Mouse (Mus musculus): ENCODE data around the gene Fa2h. TPM values are rescaled to one million over a fixed set of nuclear protein-coding genes. Genes with fewer than 3 reads are reported as not detected.

Gene Fa2h
- polyA plus RNA-seq, 1 experiment from 2014 or later, result 4.3 TPM

DNA sequence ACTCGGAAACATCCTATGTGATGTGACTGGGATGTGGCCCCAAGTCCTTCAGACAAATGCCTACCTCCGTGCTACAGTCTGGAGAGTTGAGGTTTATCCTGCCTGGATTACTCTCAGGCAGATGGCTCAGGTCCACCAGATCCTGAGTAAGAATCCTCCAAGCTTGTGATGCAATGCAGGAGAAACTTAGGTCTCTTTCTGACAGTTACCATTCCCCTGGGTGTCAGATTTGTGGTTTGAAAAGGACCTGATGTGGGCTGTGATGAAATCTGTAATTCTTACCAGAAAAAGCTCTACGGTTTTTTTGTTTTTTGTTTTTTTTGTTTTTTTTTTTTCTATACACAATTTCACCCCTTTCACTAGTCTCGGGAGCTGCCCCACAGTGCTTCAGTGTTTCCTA, 4.0 kb downstream of the Fa2h start:
- H3K27me3 ChIP-seq (replicated peaks), result peaks cover 24% of the 10 kb centered on the region
- no peak overlapping the region for H3K27ac ChIP-seq
- H3K4me2 ChIP-seq, result no peak overlapping the region
- no peak overlapping the region for H3K9ac ChIP-seq
- 73% methylated on average over 4 of the region's 4 CpGs for WGBS
- no peak overlapping the region for H3K4me3 ChIP-seq (replicated peaks)
- H3K9me3 ChIP-seq, result no peaks in the 10 kb centered on the region
- no peak for ATAC-seq (ENCODE audit: insufficient read depth, low FRiP score, low read depth)
- H3K4me1 ChIP-seq, result peaks cover 15% of the 10 kb centered on the region
- H3K36me3 ChIP-seq, result no peaks in the 10 kb centered on the region

DNA sequence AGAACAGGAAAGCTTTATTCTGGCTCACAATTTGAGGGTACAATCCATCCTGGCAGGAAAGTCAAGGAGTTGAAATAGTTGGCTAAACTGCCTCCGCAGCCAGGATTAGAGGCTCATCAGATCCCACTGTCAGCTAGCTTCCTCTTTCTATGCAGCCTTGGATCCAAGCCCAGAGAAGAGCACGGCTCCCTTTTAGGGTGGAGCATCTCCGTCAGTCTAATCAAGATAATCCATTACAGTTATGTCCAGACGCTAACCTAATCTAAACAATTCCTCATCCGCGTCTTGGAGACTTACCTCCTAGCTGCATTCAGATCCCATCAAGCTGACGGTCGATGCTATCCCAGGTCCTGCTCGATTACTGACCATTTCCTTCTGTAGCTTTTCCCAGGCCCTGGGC, 7.7 kb downstream of the Fa2h start:
- ATAC-seq (ENCODE audit: insufficient read depth, low FRiP score, low read depth), result no peak
- Histone ChIP-seq H3K27ac (no peak overlapping the region), H3K4me3 (replicated peaks) (no peak overlapping the region), H3K27me3 (replicated peaks) (0 out of 2 replicates have a peak, but pooled peaks cover 4% of the 10 kb centered on the region), H3K9me3 (no peaks in the 10 kb centered on the region), H3K4me1 (peaks cover 6% of the 10 kb centered on the region; the same call in 1 of the 2 replicates), H3K36me3 (no peaks in the 10 kb centered on the region), H3K9ac (no peak overlapping the region), H3K4me2 (no peak overlapping the region)
- WGBS, result 35% methylated on average over 9 of the region's 9 CpGs

DNA sequence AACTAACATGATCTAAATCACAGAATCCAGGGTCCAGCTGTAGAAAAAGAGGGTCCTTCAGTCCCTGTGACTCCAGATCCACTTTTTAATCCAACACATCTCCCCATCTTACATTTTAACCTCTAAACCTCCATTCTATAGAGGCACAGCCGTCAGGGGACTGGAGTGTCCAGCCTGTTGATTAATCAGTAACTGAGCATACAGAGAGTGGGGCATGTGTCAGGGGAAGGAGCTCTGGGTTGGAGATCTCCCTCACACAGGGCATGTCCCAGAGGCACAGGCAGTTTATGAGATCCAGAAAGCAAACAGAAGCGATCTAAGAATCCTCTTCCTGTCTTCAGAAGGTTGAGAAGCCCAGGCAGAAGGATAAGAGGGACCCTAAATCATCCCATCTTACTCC, 9.0 kb downstream of the Fa2h start:
- Histone ChIP-seq H3K9me3 (no peaks in the 10 kb centered on the region), H3K9ac (no peak overlapping the region), H3K36me3 (no peaks in the 10 kb centered on the region), H3K4me1 (peaks cover 6% of the 10 kb centered on the region; the same call in 1 of the 2 replicates), H3K4me3 (replicated peaks) (no peak overlapping the region), H3K4me2 (no peak overlapping the region), H3K27ac (no peak overlapping the region), H3K27me3 (replicated peaks) (no peaks in the 10 kb centered on the region)
- no peak for ATAC-seq (ENCODE audit: insufficient read depth, low FRiP score, low read depth)
- 43% methylated on average over 2 of the region's 2 CpGs for WGBS

DNA sequence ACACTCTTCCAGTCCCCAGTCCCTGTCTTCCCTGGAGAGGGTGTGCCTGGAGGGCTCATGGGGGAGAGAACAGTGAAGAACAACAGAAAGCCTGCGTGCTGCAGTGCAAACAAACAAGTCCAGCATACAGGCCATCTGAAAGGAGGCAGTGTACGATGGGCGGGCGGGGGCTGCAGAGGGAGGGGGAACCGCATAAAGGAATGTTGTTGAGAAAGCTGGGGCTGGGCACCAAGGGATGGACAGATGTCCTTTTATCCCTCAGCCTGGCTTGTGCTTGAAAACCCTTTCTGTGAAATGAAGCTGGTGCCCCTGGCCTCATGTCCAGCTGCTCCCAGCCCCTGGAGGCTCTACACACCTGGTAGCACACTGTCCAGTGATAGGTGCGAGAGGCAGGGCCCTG, 18.4 kb downstream of the Fa2h start:
- H3K9ac ChIP-seq, result no peak overlapping the region
- H3K27ac ChIP-seq, result no peak overlapping the region
- WGBS, result 57% methylated on average over 6 of the region's 6 CpGs
- H3K4me1 ChIP-seq, result 0 out of 2 replicates have a peak, but pooled peaks cover 2% of the 10 kb centered on the region
- no peak for ATAC-seq (ENCODE audit: insufficient read depth, low FRiP score, low read depth)
- H3K4me2 ChIP-seq, result no peak overlapping the region
- H3K36me3 ChIP-seq, result no peaks in the 10 kb centered on the region
- H3K27me3 ChIP-seq (replicated peaks), result no peaks in the 10 kb centered on the region
- H3K4me3 ChIP-seq (replicated peaks), result no peak overlapping the region
- H3K9me3 ChIP-seq, result no peaks in the 10 kb centered on the region

DNA sequence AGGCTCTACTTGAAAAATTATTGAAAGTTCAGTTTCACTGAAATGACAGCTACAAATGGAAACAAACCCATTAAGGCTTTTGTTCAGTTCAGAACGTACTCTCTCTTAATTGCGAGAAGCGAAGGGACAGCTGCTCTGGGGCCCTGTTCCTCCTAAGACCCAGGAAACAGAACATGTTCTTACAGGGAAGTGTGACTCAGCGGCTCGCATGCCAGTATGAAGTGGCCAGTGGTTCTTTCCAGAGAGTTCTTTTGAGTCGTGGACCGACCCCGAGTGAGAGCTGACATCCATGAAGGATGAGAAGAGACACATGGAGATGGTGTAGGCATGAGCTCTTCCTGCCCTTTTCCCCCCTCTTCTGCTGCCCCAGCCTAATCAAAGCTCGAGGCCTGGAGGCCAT, 23.9 kb downstream of the Fa2h start:
- 67% methylated on average over 9 of the region's 9 CpGs for WGBS
- ATAC-seq (ENCODE audit: insufficient read depth, low FRiP score, low read depth), result no peak
- no peaks in the 10 kb centered on the region for H3K27me3 ChIP-seq (replicated peaks)

DNA sequence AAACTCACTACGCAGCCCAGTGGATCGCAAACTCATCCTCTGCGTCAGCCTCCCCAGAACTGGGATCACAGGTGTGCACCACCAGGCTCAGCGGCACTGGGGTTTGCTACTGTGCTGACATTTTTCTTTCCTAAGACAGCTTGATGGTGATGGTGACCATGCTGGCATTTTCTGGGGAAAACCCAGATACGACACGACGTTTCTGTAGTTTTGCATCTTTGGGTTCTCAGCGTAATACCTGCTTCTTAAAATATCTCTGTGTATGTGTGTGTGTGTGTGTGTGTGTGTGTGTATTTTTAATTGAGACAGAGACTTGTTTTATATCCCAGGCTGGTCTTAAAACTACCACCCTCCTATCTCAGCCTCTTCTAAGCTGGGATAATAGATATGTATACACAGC, 26.3 kb downstream of the Fa2h start:
- no peak for ATAC-seq (ENCODE audit: insufficient read depth, low FRiP score, low read depth)
- Histone ChIP-seq H3K9me3 (no peaks in the 10 kb centered on the region), H3K36me3 (no peaks in the 10 kb centered on the region), H3K4me3 (replicated peaks) (no peak overlapping the region), H3K4me1 (0 out of 2 replicates have a peak, but pooled peaks cover 2% of the 10 kb centered on the region), H3K4me2 (peak overlapping the region; percentile 41), H3K27ac (peak overlapping the region; percentile 31; the same call in 1 of the 2 replicates), H3K9ac (no peak overlapping the region), H3K27me3 (replicated peaks) (no peaks in the 10 kb centered on the region)
- 71% methylated on average over 8 of the region's 8 CpGs for WGBS

More for the DNA sequence above, 23.9 kb downstream of the Fa2h start:
- Histone ChIP-seq H3K4me1 (0 out of 2 replicates have a peak, but pooled peaks cover 2% of the 10 kb centered on the region), H3K36me3 (no peaks in the 10 kb centered on the region), H3K9ac (no peak overlapping the region), H3K4me3 (replicated peaks) (no peak overlapping the region), H3K9me3 (no peaks in the 10 kb centered on the region), H3K4me2 (no peak overlapping the region), H3K27ac (no peak overlapping the region)

DNA sequence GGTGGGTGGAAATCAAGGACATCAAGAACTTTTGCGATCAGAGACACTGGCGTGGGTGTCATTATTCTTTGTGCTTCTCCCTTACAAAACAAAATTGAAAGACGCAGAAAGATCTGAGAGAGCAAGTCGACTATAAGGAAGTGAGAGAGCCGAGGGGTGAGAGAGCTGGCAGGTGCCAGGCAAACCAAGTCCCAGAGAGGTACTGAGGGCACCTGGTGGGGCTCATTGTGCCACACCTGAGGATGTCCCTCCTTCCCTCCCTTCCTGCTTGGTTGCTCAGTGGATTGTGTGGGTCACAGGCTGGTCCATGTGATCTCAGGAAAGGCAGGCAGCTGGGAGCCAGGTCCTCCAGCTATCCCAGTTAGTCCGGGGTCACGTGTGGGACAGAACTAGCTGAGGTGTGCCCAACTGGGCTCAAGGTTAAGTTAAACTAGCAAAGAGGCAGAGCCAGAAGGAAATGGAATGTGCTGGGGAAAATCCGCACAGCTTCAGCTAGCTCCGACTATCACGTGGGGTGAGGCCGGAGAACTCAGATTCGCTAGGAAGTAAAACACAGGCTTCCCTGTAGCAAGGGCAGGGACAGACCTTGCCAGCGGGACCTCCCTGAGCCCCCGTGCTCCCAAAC, 26.9 kb downstream of the Fa2h start:
- no peaks in the 10 kb centered on the region for H3K27me3 ChIP-seq (replicated peaks)

DNA sequence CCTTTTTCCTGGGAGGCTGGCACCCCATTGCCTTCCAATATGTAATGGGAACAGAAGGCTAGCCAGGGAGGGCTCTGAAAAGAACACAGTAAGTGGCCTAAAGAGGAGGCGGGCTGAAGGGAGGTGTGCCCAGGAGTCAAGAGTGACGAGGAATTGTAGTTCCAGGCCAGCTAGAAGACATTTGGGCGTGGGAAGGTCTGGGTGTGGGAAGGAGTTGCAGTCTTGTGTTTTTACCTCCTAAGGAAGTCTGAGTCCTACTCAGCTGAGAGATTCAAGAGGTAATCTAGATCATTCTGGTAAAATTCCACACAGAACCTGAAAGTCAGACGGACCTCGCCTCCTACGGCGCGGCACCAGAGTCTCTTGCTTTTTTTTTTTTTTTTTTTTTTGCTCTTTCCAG, 30.1 kb downstream of the Fa2h start:
- H3K4me3 ChIP-seq (replicated peaks), result no peak overlapping the region
- H3K9me3 ChIP-seq, result no peaks in the 10 kb centered on the region
- H3K4me2 ChIP-seq, result no peak overlapping the region
- H3K4me1 ChIP-seq, result no peaks in the 10 kb centered on the region
- 76% methylated on average over 8 of the region's 8 CpGs for WGBS
- no peak overlapping the region for H3K9ac ChIP-seq
- H3K27ac ChIP-seq, result no peak overlapping the region
- no peak for ATAC-seq (ENCODE audit: insufficient read depth, low FRiP score, low read depth)
- H3K27me3 ChIP-seq (replicated peaks), result no peaks in the 10 kb centered on the region
- H3K36me3 ChIP-seq, result no peaks in the 10 kb centered on the region

More for the DNA sequence above, 26.9 kb downstream of the Fa2h start:
- H3K27ac ChIP-seq, result peak overlapping the region; percentile 31; the same call in 1 of the 2 replicates
- no peak overlapping the region for H3K9ac ChIP-seq
- 0 out of 2 replicates have a peak, but pooled peaks cover 2% of the 10 kb centered on the region for H3K4me1 ChIP-seq
- no peaks in the 10 kb centered on the region for H3K36me3 ChIP-seq
- peak; percentile 82 for ATAC-seq (ENCODE audit: insufficient read depth, low FRiP score, low read depth)
- H3K9me3 ChIP-seq, result no peaks in the 10 kb centered on the region
- peak overlapping the region; percentile 41 for H3K4me2 ChIP-seq
- WGBS, result 31% methylated on average over 14 of the region's 14 CpGs
- H3K4me3 ChIP-seq (replicated peaks), result no peak overlapping the region

DNA sequence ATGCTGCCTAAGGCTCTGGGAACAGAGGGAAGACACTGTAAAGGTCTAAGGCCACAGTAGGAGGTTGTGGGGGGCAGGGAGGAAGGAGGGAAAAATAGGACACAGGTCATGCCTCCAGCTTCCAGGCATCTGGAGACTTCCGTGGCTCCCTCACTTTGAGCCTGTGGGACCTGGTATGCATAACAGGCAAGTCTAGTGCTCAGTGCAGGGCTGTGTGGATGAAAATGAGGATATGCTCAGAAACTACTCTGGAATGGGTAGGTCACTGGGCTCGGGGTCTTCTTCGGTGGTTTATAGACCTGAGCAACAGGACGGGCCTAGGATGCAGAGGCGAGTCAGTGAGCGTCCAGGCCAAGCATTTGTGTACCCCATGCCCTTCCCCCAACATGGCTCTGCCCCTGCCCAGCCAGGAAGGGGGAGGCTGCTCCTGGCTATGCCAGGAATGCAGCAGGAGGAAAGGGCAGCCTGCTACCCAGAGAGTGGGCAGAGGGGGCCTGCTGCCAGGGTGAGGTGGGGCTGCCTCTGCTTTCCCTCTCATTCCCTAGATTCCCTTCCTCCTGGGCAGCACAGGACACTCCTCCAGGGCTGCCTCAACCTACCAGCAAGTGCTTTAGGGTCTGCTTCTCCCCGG, 32.9 kb downstream of the Fa2h start:
- Histone ChIP-seq H3K9ac (no peak overlapping the region), H3K4me3 (replicated peaks) (no peak overlapping the region), H3K27ac (no peak overlapping the region), H3K27me3 (replicated peaks) (no peaks in the 10 kb centered on the region), H3K4me1 (no peaks in the 10 kb centered on the region), H3K9me3 (no peaks in the 10 kb centered on the region), H3K4me2 (no peak overlapping the region), H3K36me3 (no peaks in the 10 kb centered on the region)
- no peak for ATAC-seq (ENCODE audit: insufficient read depth, low FRiP score, low read depth)
- WGBS, result 55% methylated on average over 7 of the region's 7 CpGs

DNA sequence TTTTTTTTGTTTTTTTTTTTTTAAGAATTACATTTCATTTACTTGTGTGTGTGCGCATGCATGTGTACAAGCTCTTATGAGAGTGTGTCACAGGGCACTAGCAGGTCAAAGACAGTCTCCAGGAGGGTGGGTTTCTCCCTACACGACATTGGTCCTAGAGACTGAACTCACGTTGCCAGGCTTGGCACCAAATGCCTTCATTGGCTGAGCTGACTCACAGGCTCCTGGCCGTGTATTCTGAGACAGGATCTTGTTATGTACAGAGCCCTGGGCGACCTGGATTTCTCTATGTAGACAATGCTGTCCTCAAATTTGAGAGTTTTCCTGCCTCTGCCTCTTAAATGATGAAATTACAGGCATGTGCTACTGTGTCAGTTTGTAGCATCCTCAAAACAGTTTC, 33.7 kb downstream of the Fa2h start:
- no peaks in the 10 kb centered on the region for H3K9me3 ChIP-seq
- no peaks in the 10 kb centered on the region for H3K4me1 ChIP-seq
- H3K27me3 ChIP-seq (replicated peaks), result no peaks in the 10 kb centered on the region
- 67% methylated on average over 5 of the region's 5 CpGs for WGBS
- H3K4me3 ChIP-seq (replicated peaks), result no peak overlapping the region
- no peak overlapping the region for H3K4me2 ChIP-seq
- H3K27ac ChIP-seq, result no peak overlapping the region
- no peak overlapping the region for H3K9ac ChIP-seq
- ATAC-seq (ENCODE audit: insufficient read depth, low FRiP score, low read depth), result no peak
- no peaks in the 10 kb centered on the region for H3K36me3 ChIP-seq

DNA sequence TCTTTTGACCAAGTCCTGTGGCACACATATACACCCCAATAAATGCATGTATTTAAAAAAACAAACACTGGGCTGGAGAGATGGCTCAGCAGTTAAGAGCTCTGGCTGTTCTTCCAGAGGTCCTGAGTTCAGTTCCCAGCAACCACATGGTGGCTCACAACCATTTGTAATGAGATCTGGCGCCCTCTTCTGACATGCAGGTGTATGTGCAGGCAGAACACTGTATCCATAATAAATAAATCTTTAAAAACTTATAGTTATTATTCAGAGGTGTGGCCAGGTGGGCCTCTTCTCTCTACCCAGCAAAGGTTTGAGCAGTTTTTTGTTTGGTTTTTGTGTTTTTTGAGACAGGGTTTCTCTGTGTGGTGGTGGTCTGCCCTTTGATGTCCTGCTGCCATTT, 34.7 kb downstream of the Fa2h start:
- Histone ChIP-seq H3K4me2 (no peak overlapping the region), H3K27me3 (replicated peaks) (no peaks in the 10 kb centered on the region), H3K9ac (no peak overlapping the region), H3K9me3 (no peaks in the 10 kb centered on the region), H3K27ac (no peak overlapping the region), H3K4me1 (no peaks in the 10 kb centered on the region), H3K36me3 (no peaks in the 10 kb centered on the region), H3K4me3 (replicated peaks) (no peak overlapping the region)
- WGBS, result 68% methylated on average over 1 of the region's 1 CpGs
- no peak for ATAC-seq (ENCODE audit: insufficient read depth, low FRiP score, low read depth)

DNA sequence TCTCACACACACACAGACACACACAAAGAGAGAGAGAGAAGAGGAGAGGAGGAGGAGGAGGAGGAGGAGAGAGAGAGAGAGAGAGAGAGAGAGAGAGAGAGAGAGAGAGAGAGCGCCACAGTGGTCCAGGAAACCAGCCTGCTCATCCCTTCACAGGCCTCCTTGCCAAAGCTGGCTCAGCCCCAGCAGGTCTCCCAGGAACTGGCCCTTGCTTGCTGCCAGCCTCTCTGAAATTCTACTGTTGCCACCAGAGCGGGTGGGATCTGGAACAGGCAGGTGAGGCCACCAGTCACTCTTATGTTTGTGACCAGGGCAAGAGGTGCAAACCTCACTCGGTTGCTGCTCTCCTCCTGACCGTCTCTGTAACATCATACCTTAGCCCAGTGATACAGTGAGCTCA, 36.2 kb downstream of the Fa2h start:
- WGBS, result 90% methylated on average over 4 of the region's 4 CpGs
- H3K36me3 ChIP-seq, result no peaks in the 10 kb centered on the region
- H3K4me3 ChIP-seq (replicated peaks), result no peak overlapping the region
- H3K27ac ChIP-seq, result no peak overlapping the region
- no peaks in the 10 kb centered on the region for H3K27me3 ChIP-seq (replicated peaks)
- ATAC-seq (ENCODE audit: insufficient read depth, low FRiP score, low read depth), result no peak
- no peaks in the 10 kb centered on the region for H3K4me1 ChIP-seq
- H3K9me3 ChIP-seq, result no peaks in the 10 kb centered on the region
- H3K9ac ChIP-seq, result no peak overlapping the region
- H3K4me2 ChIP-seq, result no peak overlapping the region
